Mouse (Mus musculus): Measurements from ENCODE around the gene Cpa2.

DNA sequence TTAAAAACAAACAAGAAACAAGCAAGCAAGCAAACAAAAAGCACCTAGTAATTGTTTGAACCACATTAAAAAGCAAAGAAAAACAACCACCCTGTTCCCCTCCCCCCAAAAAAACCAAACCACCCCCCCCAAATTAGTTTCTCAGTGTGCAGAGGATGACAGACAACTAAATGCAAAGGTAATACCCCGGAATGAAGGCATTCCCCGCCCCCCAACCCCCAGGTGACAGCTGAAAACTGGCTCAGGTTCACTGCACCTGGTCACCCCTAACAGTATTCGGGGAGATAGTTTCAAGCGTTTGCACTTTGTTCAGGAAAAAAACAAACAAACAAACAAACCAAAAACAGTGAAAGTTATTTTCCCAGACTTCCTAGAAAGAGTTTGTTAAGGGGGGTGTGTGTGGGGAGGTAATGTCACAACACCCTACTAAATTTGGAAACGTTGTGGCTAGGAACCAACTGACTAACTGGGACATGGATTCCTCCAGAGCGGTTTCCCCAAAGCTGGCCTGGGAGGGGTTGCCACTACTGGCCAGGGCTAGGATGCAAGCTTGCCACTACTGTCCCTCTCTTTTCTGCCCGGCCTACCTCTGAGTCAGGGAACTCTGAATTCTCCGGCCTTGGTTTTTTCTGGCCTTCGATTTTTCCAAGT, 6.4 kb downstream of the Cpa2 start:
- TF ChIP-seq TAL1 (IDR thresholded peaks at IDR 0.05; ENCODE audit: low read length): no peak
- TF ChIP-seq GATA1 (IDR thresholded peaks at IDR 0.05; ENCODE audit: low read length): no peak

Data from erythroblast, embryonic 14.5 days (primary cell).